Mouse (Mus musculus): Measurements from ENCODE around the gene Tk1. TPM values are rescaled to one million over a fixed set of nuclear protein-coding genes. Genes with fewer than 3 reads are reported as not detected.

Gene Tk1
- polyA plus RNA-seq, 1 experiment from 2014 or later = 108 TPM

DNA sequence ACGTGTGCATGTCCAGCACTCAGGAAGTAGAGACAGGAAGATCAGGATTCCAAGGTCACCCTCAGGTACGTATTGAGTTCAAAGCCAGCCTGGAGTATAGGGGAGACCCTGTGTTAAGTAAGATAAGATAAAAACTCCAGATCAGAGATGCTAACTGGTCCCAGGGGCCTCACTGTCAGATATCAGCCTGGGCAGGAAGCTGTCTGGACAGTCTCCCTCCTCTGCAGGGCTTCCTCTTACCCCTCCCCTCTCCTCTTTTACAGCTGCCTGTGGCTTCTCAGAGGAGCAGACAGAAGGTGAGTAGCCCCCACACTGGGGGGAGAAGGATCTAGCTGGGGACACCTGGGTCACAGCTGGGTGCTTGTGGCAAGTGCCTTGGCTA is 27.7 kb downstream of the Tk1 start:
- Histone ChIP-seq H3K36me3 (ENCODE audit: control insufficient read depth, insufficient read depth, low read length) (no peaks in the 10 kb centered on the region), H3K9ac (ENCODE audit: low read depth, low read length) (no peak overlapping the region), H3K4me1 (ENCODE audit: control insufficient read depth, insufficient read depth, low read length) (no peaks in the 10 kb centered on the region), H3K27ac (replicated peaks; ENCODE audit: low read depth, low read length) (no peak overlapping the region), H3K27me3 (replicated peaks; ENCODE audit: control insufficient read depth, insufficient read depth, low read length) (no peaks in the 10 kb centered on the region), H3K9me3 (ENCODE audit: control insufficient read depth, low read length) (no peaks in the 10 kb centered on the region), H3K4me2 (ENCODE audit: low read depth, low read length) (no peak overlapping the region), H3K4me3 (ENCODE audit: low read depth, low read length) (no peak overlapping the region)
- DNase-seq (ENCODE audit: low spot score) (no peak), ATAC-seq (ENCODE audit: low read depth) (no peak)
- WGBS = 43% methylated on average over 2 of the region's 2 CpGs

DNA sequence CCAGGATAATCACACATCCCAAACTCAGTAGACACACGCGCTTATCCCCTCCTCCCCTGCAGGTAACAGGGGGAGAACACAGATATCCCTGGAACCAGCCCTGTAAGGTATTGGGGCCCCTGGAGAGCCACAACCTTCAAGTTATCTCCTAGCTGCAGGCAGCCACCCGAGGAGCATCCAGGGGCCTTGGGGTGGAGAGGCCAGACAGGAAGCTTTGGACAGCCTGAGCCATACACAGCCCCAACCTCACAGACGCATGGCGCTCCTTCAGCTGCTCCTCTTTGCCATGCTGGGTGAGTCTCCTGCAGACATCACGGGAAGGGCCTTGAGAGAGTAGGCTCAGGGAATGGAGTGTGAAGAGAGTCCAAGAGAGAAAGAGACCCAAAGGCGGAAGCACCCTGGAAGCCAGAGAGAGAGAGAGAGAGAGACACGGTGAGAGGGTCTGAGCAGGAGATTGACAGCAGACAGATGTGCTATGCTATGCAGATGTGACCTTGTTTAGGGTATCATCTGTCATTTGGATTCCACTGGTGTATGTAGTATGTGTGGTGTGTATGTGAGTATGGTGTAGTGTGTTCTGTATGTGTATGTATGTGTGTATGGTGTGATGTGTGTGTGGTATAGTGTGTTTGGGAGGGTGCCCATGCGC is 28.3 kb downstream of the Tk1 start, which contains the start of gene 6030468B19Rik:
6030468B19Rik (plus strand) TSS at position 150 of the 649 bp plus-strand sequence.
- H3K27ac ChIP-seq (replicated peaks; ENCODE audit: low read depth, low read length) = no peak within 1 kb of the TSS
- no peak; the same call in 1 of the 2 replicates for ATAC-seq (ENCODE audit: low read depth)
- H3K4me1 ChIP-seq (ENCODE audit: control insufficient read depth, insufficient read depth, low read length) = peaks cover 1% of the 10 kb centered on the region
- no peaks in the 10 kb centered on the region for H3K27me3 ChIP-seq (replicated peaks; ENCODE audit: control insufficient read depth, insufficient read depth, low read length)
- H3K4me3 ChIP-seq (ENCODE audit: low read depth, low read length) = no peak within 1 kb of the TSS
- no peak within 1 kb of the TSS for H3K4me2 ChIP-seq (ENCODE audit: low read depth, low read length)
- H3K36me3 ChIP-seq (ENCODE audit: control insufficient read depth, insufficient read depth, low read length) = no peaks in the 10 kb centered on the region
- H3K9ac ChIP-seq (ENCODE audit: low read depth, low read length) = no peak within 1 kb of the TSS
- no peaks in the 10 kb centered on the region for H3K9me3 ChIP-seq (ENCODE audit: control insufficient read depth, low read length)
- WGBS = 50% methylated on average over 9 of the region's 9 CpGs
- DNase-seq (ENCODE audit: low spot score) = no peak

DNA sequence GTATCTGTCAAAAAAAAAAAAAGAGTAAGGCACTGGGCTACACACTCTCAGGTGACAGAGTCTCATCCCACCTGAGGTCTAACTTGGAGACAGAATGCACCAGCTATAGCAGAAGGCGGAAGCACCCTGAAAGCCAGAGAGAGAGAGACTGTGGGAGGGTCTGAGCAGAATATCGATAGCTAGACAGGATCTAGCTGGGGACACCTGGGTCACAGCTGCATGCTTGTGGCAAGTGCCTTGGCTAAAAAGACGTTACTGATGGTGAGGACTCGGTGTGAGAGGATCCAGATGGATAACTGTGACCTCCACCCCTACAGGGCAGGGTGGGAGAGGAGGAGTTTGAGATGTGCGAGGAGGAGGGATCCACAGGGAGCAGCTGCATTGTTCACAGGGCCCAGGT is 28.9 kb downstream of the Tk1 start:
- Histone ChIP-seq H3K27me3 (replicated peaks; ENCODE audit: control insufficient read depth, insufficient read depth, low read length) (no peaks in the 10 kb centered on the region), H3K27ac (replicated peaks; ENCODE audit: low read depth, low read length) (no peak overlapping the region), H3K4me1 (ENCODE audit: control insufficient read depth, insufficient read depth, low read length) (peaks cover 5% of the 10 kb centered on the region), H3K4me2 (ENCODE audit: low read depth, low read length) (no peak overlapping the region), H3K9me3 (ENCODE audit: control insufficient read depth, low read length) (no peaks in the 10 kb centered on the region), H3K9ac (ENCODE audit: low read depth, low read length) (no peak overlapping the region), H3K4me3 (ENCODE audit: low read depth, low read length) (no peak overlapping the region), H3K36me3 (ENCODE audit: control insufficient read depth, insufficient read depth, low read length) (no peaks in the 10 kb centered on the region)
- 45% methylated on average over 5 of the region's 5 CpGs for WGBS
- DNase-seq (ENCODE audit: low spot score) = no peak
- ATAC-seq (ENCODE audit: low read depth) = no peak

DNA sequence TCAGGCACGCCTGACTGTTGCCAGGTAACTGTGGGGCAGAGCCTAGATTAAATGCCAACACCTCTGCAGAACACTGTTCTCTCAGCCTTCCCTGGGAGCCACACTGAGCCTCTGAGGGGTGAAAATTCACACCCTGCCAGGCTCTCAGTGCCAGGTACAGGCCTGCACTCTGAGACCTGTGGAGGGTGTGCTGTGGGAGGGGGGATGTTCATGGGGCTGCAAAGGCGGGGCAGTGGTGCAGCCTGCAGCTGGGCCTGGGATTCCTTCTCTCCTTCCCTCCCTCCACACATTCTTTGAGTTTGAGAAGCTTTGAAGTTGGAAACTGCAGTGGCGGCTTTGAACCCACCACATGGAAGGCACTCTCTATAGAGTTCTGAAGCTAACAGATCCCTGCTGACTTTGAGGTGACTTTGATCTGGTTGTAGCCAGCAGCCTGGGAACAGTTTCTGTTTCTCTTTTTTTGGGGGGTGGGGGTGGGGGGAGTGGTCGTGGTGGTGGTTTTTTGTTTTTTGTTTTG is 31.8 kb downstream of the Tk1 start:
- Histone ChIP-seq H3K4me3 (ENCODE audit: low read depth, low read length) (no peak overlapping the region), H3K27me3 (replicated peaks; ENCODE audit: control insufficient read depth, insufficient read depth, low read length) (no peaks in the 10 kb centered on the region), H3K4me1 (ENCODE audit: control insufficient read depth, insufficient read depth, low read length) (peaks cover 9% of the 10 kb centered on the region), H3K9me3 (ENCODE audit: control insufficient read depth, low read length) (no peaks in the 10 kb centered on the region), H3K36me3 (ENCODE audit: control insufficient read depth, insufficient read depth, low read length) (no peaks in the 10 kb centered on the region), H3K9ac (ENCODE audit: low read depth, low read length) (no peak overlapping the region), H3K4me2 (ENCODE audit: low read depth, low read length) (no peak overlapping the region), H3K27ac (replicated peaks; ENCODE audit: low read depth, low read length) (no peak overlapping the region)
- ATAC-seq (ENCODE audit: low read depth) (no peak), DNase-seq (ENCODE audit: low spot score) (no peak)
- WGBS = 60% methylated on average over 4 of the region's 4 CpGs

DNA sequence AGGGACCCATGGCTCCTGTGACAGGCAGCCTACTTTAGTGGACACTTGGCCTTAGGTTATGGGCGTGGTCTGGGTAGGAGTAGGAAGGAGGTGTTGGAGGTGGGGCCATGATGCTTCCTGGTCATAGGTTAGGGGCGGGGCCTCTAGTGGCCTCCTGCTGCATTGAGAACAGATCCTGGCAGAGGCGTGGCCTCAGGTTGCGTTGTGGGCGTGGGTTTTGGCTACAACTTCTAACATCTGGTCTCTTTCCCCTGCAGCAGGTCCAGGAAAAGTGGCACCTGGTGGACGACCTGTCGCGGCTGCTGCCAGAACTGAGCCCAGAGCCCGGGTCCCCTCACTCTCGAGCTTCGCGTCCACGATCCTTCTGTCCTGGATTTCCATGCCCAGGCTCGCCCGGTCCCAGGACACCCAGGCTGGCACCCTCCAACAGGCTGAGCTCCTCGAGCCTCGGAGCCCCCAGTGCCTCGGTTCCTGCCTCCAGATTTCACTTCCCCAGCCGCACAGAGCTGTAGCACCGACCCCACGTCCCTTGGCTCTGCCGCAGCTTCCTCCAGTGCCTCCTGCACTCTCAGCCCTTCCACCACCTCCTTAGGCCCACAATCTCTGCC is 33.5 kb downstream of the Tk1 start:
- peak overlapping the region; percentile 46; the same call in 1 of the 2 replicates for H3K9ac ChIP-seq (ENCODE audit: low read depth, low read length)
- H3K9me3 ChIP-seq (ENCODE audit: control insufficient read depth, low read length) = no peaks in the 10 kb centered on the region
- H3K4me1 ChIP-seq (ENCODE audit: control insufficient read depth, insufficient read depth, low read length) = peaks cover 9% of the 10 kb centered on the region
- H3K27ac ChIP-seq (replicated peaks; ENCODE audit: low read depth, low read length) = no peak overlapping the region
- WGBS = 3% methylated on average over 22 of the region's 22 CpGs
- ATAC-seq (ENCODE audit: low read depth) = peak; percentile 19; the same call in 1 of the 2 replicates
- H3K4me3 ChIP-seq (ENCODE audit: low read depth, low read length) = peak overlapping the region; percentile 16; the same call in 1 of the 2 replicates
- peak overlapping the region; percentile 49 for H3K4me2 ChIP-seq (ENCODE audit: low read depth, low read length)
- peak; percentile 66 for DNase-seq (ENCODE audit: low spot score)
- no peaks in the 10 kb centered on the region for H3K27me3 ChIP-seq (replicated peaks; ENCODE audit: control insufficient read depth, insufficient read depth, low read length)
- H3K36me3 ChIP-seq (ENCODE audit: control insufficient read depth, insufficient read depth, low read length) = no peaks in the 10 kb centered on the region

DNA sequence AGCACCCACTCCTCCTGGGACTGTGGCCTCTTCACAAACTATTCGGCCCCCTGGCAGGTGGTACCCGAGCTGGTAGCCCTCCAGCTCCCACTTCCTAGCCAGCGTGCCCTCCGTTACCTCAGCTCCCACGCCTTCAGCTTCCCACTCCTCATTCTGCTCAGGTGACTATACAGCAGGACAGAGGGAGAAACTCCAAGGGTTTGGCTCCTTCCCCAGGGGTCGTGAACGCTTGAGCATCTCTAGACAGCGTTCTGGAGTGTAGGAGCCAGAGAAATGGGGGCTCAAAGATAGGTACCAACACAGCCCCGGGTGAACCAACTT is 34.5 kb downstream of the Tk1 start:
- H3K27me3 ChIP-seq (replicated peaks; ENCODE audit: control insufficient read depth, insufficient read depth, low read length) = no peaks in the 10 kb centered on the region
- H3K27ac ChIP-seq (replicated peaks; ENCODE audit: low read depth, low read length) = no peak overlapping the region
- no peaks in the 10 kb centered on the region for H3K36me3 ChIP-seq (ENCODE audit: control insufficient read depth, insufficient read depth, low read length)
- 88% methylated on average over 9 of the region's 9 CpGs for WGBS
- H3K9ac ChIP-seq (ENCODE audit: low read depth, low read length) = no peak overlapping the region
- peaks cover 9% of the 10 kb centered on the region for H3K4me1 ChIP-seq (ENCODE audit: control insufficient read depth, insufficient read depth, low read length)
- H3K9me3 ChIP-seq (ENCODE audit: control insufficient read depth, low read length) = no peaks in the 10 kb centered on the region
- DNase-seq (ENCODE audit: low spot score) (no peak), ATAC-seq (ENCODE audit: low read depth) (no peak)
- no peak overlapping the region for H3K4me2 ChIP-seq (ENCODE audit: low read depth, low read length)
- no peak overlapping the region for H3K4me3 ChIP-seq (ENCODE audit: low read depth, low read length)

DNA sequence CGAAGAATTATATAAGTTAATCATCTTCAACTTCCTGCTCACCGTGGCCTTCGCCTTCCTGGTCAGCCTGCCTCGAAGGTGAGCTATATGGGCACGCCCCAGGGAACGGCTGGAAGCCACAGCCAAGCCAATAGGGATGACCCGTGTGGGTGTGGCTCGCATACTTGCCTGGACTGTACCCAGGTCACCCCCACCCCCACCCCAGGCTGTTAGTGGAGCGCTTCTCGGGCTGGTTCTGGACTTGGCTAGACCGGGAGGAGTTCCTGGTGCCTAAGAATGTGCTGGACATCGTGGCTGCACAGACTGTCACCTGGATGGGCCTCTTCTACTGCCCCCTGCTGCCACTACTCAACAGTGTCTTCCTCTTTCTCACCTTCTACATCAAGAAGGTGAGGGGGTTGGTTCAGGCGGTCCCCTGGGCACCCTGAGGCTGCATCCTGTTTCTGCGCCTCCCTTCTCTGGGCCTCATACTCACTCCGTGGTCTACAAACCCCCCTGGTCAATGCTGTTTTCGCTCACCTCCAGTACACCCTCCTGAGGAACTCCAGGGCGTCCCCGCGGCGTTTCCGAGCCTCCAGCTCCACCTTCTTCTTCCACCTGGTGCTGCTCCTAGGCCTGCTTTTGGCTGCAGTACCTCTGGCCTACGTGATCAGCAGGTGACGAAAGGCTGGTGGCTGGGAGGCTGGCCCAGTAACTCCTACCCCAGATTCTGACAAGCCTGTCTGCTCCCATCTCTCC is 35.0 kb downstream of the Tk1 start:
- H3K4me3 ChIP-seq (ENCODE audit: low read depth, low read length) = no peak overlapping the region
- peak overlapping the region; percentile 35 for H3K4me2 ChIP-seq (ENCODE audit: low read depth, low read length)
- H3K27me3 ChIP-seq (replicated peaks; ENCODE audit: control insufficient read depth, insufficient read depth, low read length) = no peaks in the 10 kb centered on the region
- H3K36me3 ChIP-seq (ENCODE audit: control insufficient read depth, insufficient read depth, low read length) = no peaks in the 10 kb centered on the region
- no peaks in the 10 kb centered on the region for H3K9me3 ChIP-seq (ENCODE audit: control insufficient read depth, low read length)
- DNase-seq (ENCODE audit: low spot score) (no peak), ATAC-seq (ENCODE audit: low read depth) (no peak)
- 32% methylated on average over 20 of the region's 23 CpGs for WGBS
- no peak overlapping the region for H3K27ac ChIP-seq (replicated peaks; ENCODE audit: low read depth, low read length)
- H3K9ac ChIP-seq (ENCODE audit: low read depth, low read length) = no peak overlapping the region
- H3K4me1 ChIP-seq (ENCODE audit: control insufficient read depth, insufficient read depth, low read length) = peaks cover 9% of the 10 kb centered on the region

DNA sequence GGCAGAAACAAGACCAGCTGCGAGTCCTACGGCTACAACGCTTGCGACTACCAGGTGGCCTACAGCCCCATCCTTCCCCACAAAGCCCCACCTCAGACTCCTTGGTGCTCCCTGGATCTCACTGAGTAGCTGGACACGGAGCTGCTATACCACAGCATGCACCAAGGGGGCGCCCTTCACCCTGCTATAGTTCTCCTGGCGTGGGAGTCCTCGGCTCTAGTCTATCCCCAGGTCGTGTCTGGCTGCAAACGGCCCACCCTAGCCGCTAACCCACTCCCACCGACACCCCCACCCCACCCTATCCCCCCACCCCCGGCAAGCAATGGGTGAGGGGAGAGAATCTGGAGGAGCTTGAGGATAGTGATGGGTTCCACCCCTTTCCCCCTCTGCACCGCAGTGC is 35.6 kb downstream of the Tk1 start:
- H3K27me3 ChIP-seq (replicated peaks; ENCODE audit: control insufficient read depth, insufficient read depth, low read length) = no peaks in the 10 kb centered on the region
- H3K9me3 ChIP-seq (ENCODE audit: control insufficient read depth, low read length) = no peaks in the 10 kb centered on the region
- ATAC-seq (ENCODE audit: low read depth) (peak; percentile 35; the same call in 1 of the 2 replicates), DNase-seq (ENCODE audit: low spot score) (peak; percentile 43)
- WGBS = 5% methylated on average over 8 of the region's 14 CpGs
- H3K4me1 ChIP-seq (ENCODE audit: control insufficient read depth, insufficient read depth, low read length) = peaks cover 9% of the 10 kb centered on the region
- no peaks in the 10 kb centered on the region for H3K36me3 ChIP-seq (ENCODE audit: control insufficient read depth, insufficient read depth, low read length)
- no peak overlapping the region for H3K27ac ChIP-seq (replicated peaks; ENCODE audit: low read depth, low read length)
- H3K4me3 ChIP-seq (ENCODE audit: low read depth, low read length) = no peak overlapping the region
- peak overlapping the region; percentile 35 for H3K4me2 ChIP-seq (ENCODE audit: low read depth, low read length)
- 0 out of 2 replicates have a peak overlapping the region, but pooled peaks have one; percentile 25 for H3K9ac ChIP-seq (ENCODE audit: low read depth, low read length)
